In the genomic region with DNA sequence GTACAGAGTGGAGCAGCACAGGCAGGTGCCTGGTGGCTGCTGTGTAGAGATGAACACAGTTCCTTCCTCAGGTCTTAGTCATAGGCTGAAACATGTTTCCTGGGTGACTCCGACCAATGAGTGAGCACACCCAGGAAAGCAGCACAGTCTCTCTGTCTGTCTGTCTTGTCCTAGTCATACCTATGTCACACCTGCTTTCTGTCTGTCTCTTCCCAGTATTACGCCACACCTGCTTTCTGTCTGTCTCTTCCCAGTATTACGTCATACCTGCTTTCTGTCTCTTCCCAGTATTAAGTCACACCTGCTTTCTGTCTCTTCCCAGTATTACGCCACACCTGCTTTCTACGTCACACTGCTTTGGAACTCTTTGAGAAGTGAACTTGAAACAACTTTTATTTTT, we compare ENCODE assay signal across 22 mouse cellular contexts. TPM values are rescaled to one million over a fixed set of nuclear protein-coding genes. Genes with fewer than 3 reads are reported as not detected.
DNase-seq lines count a peak whose midpoint lies in the region; ATAC-seq and TF ChIP-seq lines count a peak whose summit lies in the region.
"Had no signal": no experiment of that assay in that cellular context is flagged by ENCODE, and none has a peak within 500 bp of the region (broad histone marks: within the 10 kb centered on the region; RNA-seq: fewer than 3 reads in every experiment).

No protein-coding gene starts in this region.

- H3K79me2 ChIP-seq in liver, adult 2 months (ENCODE audit: control insufficient read depth, insufficient read depth, low read length): peaks cover 3% of the 10 kb centered on the region; the same call in 1 of the 2 replicates

- H3K9me3 ChIP-seq in liver, embryonic 11.5 days (ENCODE audit: control insufficient read depth, low read length): no peaks in the 10 kb centered on the region
- H3K9me3 ChIP-seq in liver, postnatal 0 days (ENCODE audit: low read length): no peaks in the 10 kb centered on the region
- no peaks in the 10 kb centered on the region for H3K9me3 ChIP-seq in liver, embryonic 12.5 days (replicated peaks)
- no peaks in the 10 kb centered on the region for H3K9me3 ChIP-seq in intestine, postnatal 0 days (ENCODE audit: control insufficient read depth)
- H3K9me3 ChIP-seq: embryonic facial prominence, embryonic 13.5 days; embryonic facial prominence, embryonic 15.5 days; forebrain, embryonic 13.5 days; forebrain, embryonic 15.5 days had no signal

- peaks cover 22% of the 10 kb centered on the region for H3K36me3 ChIP-seq in liver, adult 2 months (ENCODE audit: control insufficient read depth, insufficient read depth, low read length)
- peaks cover 32% of the 10 kb centered on the region for H3K36me3 ChIP-seq in liver, embryonic 11.5 days (ENCODE audit: control insufficient read depth, insufficient read depth, low read length)
- peaks cover 34% of the 10 kb centered on the region for H3K36me3 ChIP-seq in liver, postnatal 0 days (replicated peaks; ENCODE audit: insufficient read depth, low read length)
- H3K36me3 ChIP-seq in liver, embryonic 12.5 days: peaks cover 99% of the 10 kb centered on the region
- H3K36me3 ChIP-seq in intestine, postnatal 0 days (ENCODE audit: control insufficient read depth, insufficient read depth): peaks cover 65% of the 10 kb centered on the region

- H3K9ac ChIP-seq in liver, adult 2 months (ENCODE audit: low read depth, low read length): no peak overlapping the region
- H3K9ac ChIP-seq in liver, embryonic 11.5 days (ENCODE audit: low read depth, low read length): no peak overlapping the region
- no peak overlapping the region for H3K9ac ChIP-seq in liver, postnatal 0 days (replicated peaks)
- no peak overlapping the region for H3K9ac ChIP-seq in liver, embryonic 12.5 days
- no peak overlapping the region for H3K9ac ChIP-seq in intestine, postnatal 0 days (ENCODE audit: low read depth, low read length)
- H3K9ac ChIP-seq: embryonic facial prominence, embryonic 13.5 days; embryonic facial prominence, embryonic 15.5 days; forebrain, embryonic 13.5 days; forebrain, embryonic 15.5 days had no signal

- no peak overlapping the region for H3K27ac ChIP-seq in liver, adult 2 months (replicated peaks; ENCODE audit: insufficient read depth, low read depth, low read length)
- no peak overlapping the region for H3K27ac ChIP-seq in liver, embryonic 11.5 days (ENCODE audit: low read depth, low read length)
- H3K27ac ChIP-seq in liver, postnatal 0 days (ENCODE audit: low read depth): no peak overlapping the region
- H3K27ac ChIP-seq in liver, embryonic 12.5 days: no peak overlapping the region
- 0 out of 2 replicates have a peak overlapping the region, but pooled peaks have one; percentile 15 for H3K27ac ChIP-seq in intestine, postnatal 0 days (ENCODE audit: low read depth, low read length)
- H3K27ac ChIP-seq: embryonic facial prominence, embryonic 13.5 days; embryonic facial prominence, embryonic 15.5 days; forebrain, embryonic 13.5 days; forebrain, embryonic 15.5 days had no signal

- no peak for TF ChIP-seq POLR2A in liver, adult 2 months (IDR thresholded peaks at IDR 0.05; ENCODE audit: extremely low read depth, insufficient read depth, low read length)

- ATAC-seq in liver, embryonic 11.5 days (replicated peaks; ENCODE audit: low FRiP score): no peak
- peak; percentile 75 for ATAC-seq in liver, postnatal 0 days
- no peak for ATAC-seq in liver, embryonic 12.5 days
- peak; percentile 59 for ATAC-seq in intestine, postnatal 0 days
- ATAC-seq: forebrain, embryonic 13.5 days; forebrain, embryonic 15.5 days had no signal

- H3K4me2 ChIP-seq in liver, embryonic 11.5 days: no peak overlapping the region
- H3K4me2 ChIP-seq in liver, postnatal 0 days (ENCODE audit: low read depth, low read length): no peak overlapping the region
- no peak overlapping the region for H3K4me2 ChIP-seq in liver, embryonic 12.5 days
- no peak overlapping the region for H3K4me2 ChIP-seq in intestine, postnatal 0 days (replicated peaks; ENCODE audit: low read depth)
- H3K4me2 ChIP-seq: embryonic facial prominence, embryonic 13.5 days; embryonic facial prominence, embryonic 15.5 days; forebrain, embryonic 13.5 days; forebrain, embryonic 15.5 days had no signal

- peaks cover 3% of the 10 kb centered on the region; the same call in 1 of the 2 replicates for H3K4me1 ChIP-seq in liver, adult 2 months (ENCODE audit: control insufficient read depth, insufficient read depth, low read length)
- peaks cover 6% of the 10 kb centered on the region for H3K4me1 ChIP-seq in liver, embryonic 11.5 days (replicated peaks; ENCODE audit: control insufficient read depth, insufficient read depth, low read length)
- H3K4me1 ChIP-seq in liver, postnatal 0 days (ENCODE audit: insufficient read depth): peaks cover 8% of the 10 kb centered on the region
- peaks cover 32% of the 10 kb centered on the region for H3K4me1 ChIP-seq in liver, embryonic 12.5 days
- H3K4me1 ChIP-seq in intestine, postnatal 0 days (replicated peaks; ENCODE audit: control insufficient read depth, insufficient read depth, low read length): 0 out of 2 replicates have a peak, but pooled peaks cover under 1% of the 10 kb centered on the region
- H3K4me1 ChIP-seq: forebrain, embryonic 13.5 days; forebrain, embryonic 15.5 days had no signal

- WGBS in liver, adult 2 months: 57% methylated on average over 5 of the region's 5 CpGs
- 90% methylated on average over 5 of the region's 5 CpGs for WGBS in liver, embryonic 11.5 days
- WGBS in liver, postnatal 0 days (ENCODE audit: insufficient replicate concordance): 72% methylated on average over 5 of the region's 5 CpGs
- 90% methylated on average over 5 of the region's 5 CpGs for WGBS in liver, embryonic 12.5 days (ENCODE audit: insufficient replicate concordance)
- WGBS in intestine, postnatal 0 days: 68% methylated on average over 5 of the region's 5 CpGs

- no peak overlapping the region for H3K4me3 ChIP-seq in liver, adult 2 months (ENCODE audit: insufficient read depth, low read depth, low read length)
- no peak overlapping the region for H3K4me3 ChIP-seq in liver, embryonic 11.5 days (ENCODE audit: low read depth, low read length)
- H3K4me3 ChIP-seq in liver, postnatal 0 days (ENCODE audit: low read depth, low read length): no peak overlapping the region
- H3K4me3 ChIP-seq in liver, embryonic 12.5 days: no peak overlapping the region
- H3K4me3 ChIP-seq in intestine, postnatal 0 days (ENCODE audit: low read depth, low read length): no peak overlapping the region
- H3K4me3 ChIP-seq: embryonic facial prominence, embryonic 13.5 days; embryonic facial prominence, embryonic 15.5 days; erythroblast, embryonic 14.5 days; forebrain, embryonic 13.5 days; forebrain, embryonic 15.5 days had no signal

- TF ChIP-seq EP300 in liver, postnatal 0 days (IDR thresholded peaks at IDR 0.05; ENCODE audit: low read depth): no peak

- peak; percentile 18 for DNase-seq in liver, adult 2 months (ENCODE audit: extremely low read depth, low read depth, low spot score)
- no peak for DNase-seq in liver, embryonic 11.5 days (ENCODE audit: low spot score)
- no peak for DNase-seq in liver, postnatal 0 days
- DNase-seq in heart, adult 18-20 months: no peak
- DNase-seq in lung, postnatal 14 days: no peak
- DNase-seq: adrenal gland, adult 2 months; adrenal gland, postnatal 10 days; adrenal gland, postnatal 25 days; cerebellum, adult 11 months; cerebellum, adult 18-20 months; cerebellum, adult 8-10 months; cerebellum, adult 9-11 months; cerebellum, postnatal 14 days; cerebellum, postnatal 36 days; embryo, embryonic 11 days had no signal

- no peaks in the 10 kb centered on the region for H3K27me3 ChIP-seq in liver, adult 2 months (ENCODE audit: control insufficient read depth, insufficient read depth, low read length)
- H3K27me3 ChIP-seq in liver, embryonic 11.5 days (replicated peaks; ENCODE audit: control insufficient read depth, insufficient read depth, low read length): no peaks in the 10 kb centered on the region
- no peaks in the 10 kb centered on the region for H3K27me3 ChIP-seq in liver, postnatal 0 days (ENCODE audit: insufficient read depth, low read length)
- H3K27me3 ChIP-seq in liver, embryonic 12.5 days (replicated peaks): no peaks in the 10 kb centered on the region
- H3K27me3 ChIP-seq in intestine, postnatal 0 days (replicated peaks; ENCODE audit: control insufficient read depth, insufficient read depth, low read length): no peaks in the 10 kb centered on the region
- H3K27me3 ChIP-seq: embryonic facial prominence, embryonic 13.5 days; embryonic facial prominence, embryonic 15.5 days; forebrain, embryonic 13.5 days; forebrain, embryonic 15.5 days had no signal

- no peak for TF ChIP-seq CTCF in liver, adult 2 months (IDR thresholded peaks at IDR 0.05; ENCODE audit: low read depth, low read length)
- TF ChIP-seq CTCF in liver, postnatal 0 days (IDR thresholded peaks at IDR 0.05; ENCODE audit: low read depth): no peak
- TF ChIP-seq CTCF in intestine, postnatal 0 days (IDR thresholded peaks at IDR 0.05; ENCODE audit: low read depth): no peak

RNA-seq across cellular contexts. Expression of a gene that starts 11.4 kb away (rescaled TPM):
- total RNA-seq in liver, adult 2 months (2014; rRNA removed): 11.7 and 16.1 TPM in 2 replicates
- polyA plus RNA-seq in liver, adult 2 months (2012; rRNA removed): 23.2 and 51.4 TPM in 2 replicates
- 19.8 and 28.0 TPM in 2 replicates for polyA plus RNA-seq in liver, embryonic 11.5 days (2014; fragmentation: Nextera tagmentation; extraction: Ambion mirVana)
- polyA plus RNA-seq in liver, postnatal 0 days (2015; fragmentation: Nextera tagmentation; extraction: Ambion mirVana): 4.0 and 4.5 TPM in 2 replicates
- polyA plus RNA-seq in liver, embryonic 12.5 days (2016; fragmentation: Nextera tagmentation; extraction: Ambion mirVana): 15.6 and 15.8 TPM in 2 replicates
- polyA plus RNA-seq in intestine, postnatal 0 days (2015; fragmentation: Nextera tagmentation; extraction: Ambion mirVana): 5.3 and 6.6 TPM in 2 replicates
- total RNA-seq in heart, adult 18-20 months (2021): 10 to 100 TPM; 55.9 to 64.8 TPM

RNA-seq across cellular contexts. Expression of a gene that starts 12.3 kb away (rescaled TPM):
- 29.0 and 34.3 TPM in 2 replicates for total RNA-seq in liver, adult 2 months (2014; rRNA removed)
- polyA plus RNA-seq in liver, adult 2 months (2012; rRNA removed): 12.1 and 12.2 TPM in 2 replicates
- polyA plus RNA-seq in liver, embryonic 11.5 days (2014; fragmentation: Nextera tagmentation; extraction: Ambion mirVana): 164 and 168 TPM in 2 replicates
- polyA plus RNA-seq in liver, postnatal 0 days (2015; fragmentation: Nextera tagmentation; extraction: Ambion mirVana): 22.4 and 25.1 TPM in 2 replicates
- 112 and 114 TPM in 2 replicates for polyA plus RNA-seq in liver, embryonic 12.5 days (2016; fragmentation: Nextera tagmentation; extraction: Ambion mirVana)
- polyA plus RNA-seq in intestine, postnatal 0 days (2015; fragmentation: Nextera tagmentation; extraction: Ambion mirVana): 35.7 and 36.0 TPM in 2 replicates
- 10 to 100 TPM in 1 of 2 experiments, 1 to 10 TPM in 1; 8.9 to 11.2 TPM for total RNA-seq in heart, adult 18-20 months (2021)

RNA-seq across cellular contexts. Expression of a gene that starts 51.9 kb away (rescaled TPM):
- total RNA-seq in liver, adult 2 months (2014; rRNA removed): 46.6 and 49.1 TPM in 2 replicates
- polyA plus RNA-seq in liver, adult 2 months (2012; rRNA removed): 69.7 and 72.3 TPM in 2 replicates
- polyA plus RNA-seq in liver, embryonic 11.5 days (2014; fragmentation: Nextera tagmentation; extraction: Ambion mirVana): 70.5 and 76.3 TPM in 2 replicates
- polyA plus RNA-seq in liver, postnatal 0 days (2015; fragmentation: Nextera tagmentation; extraction: Ambion mirVana): 37.1 and 37.8 TPM in 2 replicates
- 67.9 and 68.8 TPM in 2 replicates for polyA plus RNA-seq in liver, embryonic 12.5 days (2016; fragmentation: Nextera tagmentation; extraction: Ambion mirVana)
- polyA plus RNA-seq in intestine, postnatal 0 days (2015; fragmentation: Nextera tagmentation; extraction: Ambion mirVana): 47.4 and 54.4 TPM in 2 replicates
- total RNA-seq in heart, adult 18-20 months (2021): 10 to 100 TPM; 33.8 to 36.0 TPM

RNA-seq across cellular contexts. Expression of a gene that starts 53.3 kb away (rescaled TPM):
- 47.5 and 53.7 TPM in 2 replicates for total RNA-seq in liver, adult 2 months (2014; rRNA removed)
- polyA plus RNA-seq in liver, adult 2 months (2012; rRNA removed): 124 and 149 TPM in 2 replicates
- 123 and 129 TPM in 2 replicates for polyA plus RNA-seq in liver, embryonic 11.5 days (2014; fragmentation: Nextera tagmentation; extraction: Ambion mirVana)
- 99.6 and 101 TPM in 2 replicates for polyA plus RNA-seq in liver, postnatal 0 days (2015; fragmentation: Nextera tagmentation; extraction: Ambion mirVana)
- polyA plus RNA-seq in liver, embryonic 12.5 days (2016; fragmentation: Nextera tagmentation; extraction: Ambion mirVana): 101 and 106 TPM in 2 replicates
- polyA plus RNA-seq in intestine, postnatal 0 days (2015; fragmentation: Nextera tagmentation; extraction: Ambion mirVana): 132 and 141 TPM in 2 replicates
- 100 to 1,000 TPM in 1 of 2 experiments, 10 to 100 TPM in 1; 99.9 to 125 TPM for total RNA-seq in heart, adult 18-20 months (2021)

RNA-seq across cellular contexts. Expression of a gene that starts 53.3 kb away (rescaled TPM):
- 19.5 and 20.5 TPM in 2 replicates for total RNA-seq in liver, adult 2 months (2014; rRNA removed)
- 21.0 and 31.2 TPM in 2 replicates for polyA plus RNA-seq in liver, adult 2 months (2012; rRNA removed)
- 21.9 and 23.4 TPM in 2 replicates for polyA plus RNA-seq in liver, embryonic 11.5 days (2014; fragmentation: Nextera tagmentation; extraction: Ambion mirVana)
- polyA plus RNA-seq in liver, postnatal 0 days (2015; fragmentation: Nextera tagmentation; extraction: Ambion mirVana): 11.3 and 11.9 TPM in 2 replicates
- 20.3 and 21.4 TPM in 2 replicates for polyA plus RNA-seq in liver, embryonic 12.5 days (2016; fragmentation: Nextera tagmentation; extraction: Ambion mirVana)
- 16.7 and 18.5 TPM in 2 replicates for polyA plus RNA-seq in intestine, postnatal 0 days (2015; fragmentation: Nextera tagmentation; extraction: Ambion mirVana)
- total RNA-seq in heart, adult 18-20 months (2021): 10 to 100 TPM; 18.4 to 22.3 TPM

Comparison
In these comparisons a context has a peak if more than half of its experiments do, and no peak if none do; other contexts are left out.
1. ATAC-seq: peak in liver, postnatal 0 days (single experiment) and intestine, postnatal 0 days (single experiment); none in liver, embryonic 11.5 days (single experiment) and liver, embryonic 12.5 days (single experiment).